Mouse (Mus musculus): ENCODE results near the gene Trib3. TPM values are rescaled to one million over a fixed set of nuclear protein-coding genes. Genes with fewer than 3 reads are reported as not detected.
"Not testable (repeated sequence)": the region's sequence is repeated elsewhere in the genome, so short reads cannot be mapped to it uniquely, and the experiment has no call there.

Trib3 gene
- total RNA-seq, 4 experiments from 2014 or later = 3.3 to 4.2 (median 4.1) TPM

DNA sequence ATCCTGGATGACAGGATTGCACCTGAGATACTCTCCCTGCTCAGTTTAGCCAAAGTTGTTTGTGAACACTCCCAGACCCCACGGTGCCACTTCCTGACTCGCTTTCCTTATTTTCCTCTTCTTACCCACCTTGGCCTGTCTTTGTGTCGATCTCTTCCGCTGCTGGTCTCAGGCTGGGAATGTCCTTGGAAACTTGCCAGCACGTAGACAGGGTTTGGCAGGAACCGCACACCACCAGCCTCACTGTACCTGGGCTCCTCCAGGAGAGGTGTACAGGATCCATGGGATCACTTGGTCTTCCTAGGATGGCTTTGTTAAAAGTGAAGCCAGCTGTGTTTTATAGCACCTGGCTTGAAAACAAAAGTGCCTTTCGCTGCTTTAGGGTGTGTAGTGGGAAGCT lies 30.8 kb downstream of the Trib3 start:
- no peak for DNase-seq (ENCODE audit: low spot score)

DNA sequence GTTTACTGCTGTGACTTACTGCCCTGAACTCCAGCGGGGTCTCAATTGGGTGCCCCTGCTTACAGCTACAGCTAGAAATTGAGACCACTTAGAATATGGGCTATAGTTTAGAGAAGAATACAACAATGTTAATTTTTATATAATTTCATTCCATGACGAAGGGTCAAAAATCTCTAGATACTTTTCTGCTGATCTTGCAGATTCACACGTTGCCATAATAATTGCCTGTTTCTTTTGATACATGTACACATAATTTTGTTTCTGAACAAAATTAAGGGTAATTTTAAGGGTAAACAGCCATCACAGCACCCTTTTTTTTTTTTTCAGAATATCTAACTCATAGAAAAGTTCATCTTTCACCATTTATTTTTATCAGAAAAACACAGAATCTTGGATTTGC lies 36.6 kb downstream of the Trib3 start:
- DNase-seq (ENCODE audit: low spot score) = no peak

DNA sequence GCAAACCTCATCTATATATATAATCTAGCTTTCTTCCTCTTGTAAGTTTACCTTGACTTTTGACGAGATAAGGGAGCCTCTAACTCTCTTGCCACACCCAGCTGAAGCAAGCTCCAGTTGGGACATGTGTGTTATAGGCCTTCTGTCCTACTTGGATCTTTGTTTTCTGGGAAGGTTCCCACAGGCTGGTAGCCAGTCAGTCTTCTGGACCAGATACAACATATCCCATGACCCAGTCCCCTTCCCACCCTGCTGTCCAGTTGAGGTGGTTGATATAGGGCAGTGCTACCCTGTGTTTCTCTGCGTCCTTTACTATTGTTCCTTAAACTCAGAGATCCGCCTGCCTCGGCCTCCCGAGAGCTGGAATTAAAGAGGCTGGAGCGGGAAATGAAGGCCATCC lies 38.4 kb downstream of the Trib3 start:
- DNase-seq (ENCODE audit: low spot score) = no peak

DNA sequence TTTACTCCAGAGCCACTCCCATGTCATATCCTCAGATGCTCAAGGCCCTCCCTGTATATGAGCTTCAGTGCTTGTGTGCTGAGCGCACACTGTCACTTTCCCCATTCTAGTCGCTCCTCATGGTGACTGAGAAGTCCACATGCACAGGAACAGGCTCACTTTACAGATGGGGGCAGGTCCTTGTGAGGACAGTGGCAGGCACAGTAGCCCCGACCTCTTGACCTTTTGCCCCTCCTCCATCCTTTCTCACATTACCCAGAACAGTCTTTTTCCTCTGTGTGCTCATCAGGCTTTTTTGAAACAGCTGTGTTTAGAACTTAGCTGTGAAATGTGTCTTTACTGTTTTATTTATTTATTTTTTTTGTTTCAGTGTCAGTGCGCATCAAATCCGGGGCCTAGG lies 40.1 kb downstream of the Trib3 start:
- DNase-seq (ENCODE audit: low spot score) = no peak

DNA sequence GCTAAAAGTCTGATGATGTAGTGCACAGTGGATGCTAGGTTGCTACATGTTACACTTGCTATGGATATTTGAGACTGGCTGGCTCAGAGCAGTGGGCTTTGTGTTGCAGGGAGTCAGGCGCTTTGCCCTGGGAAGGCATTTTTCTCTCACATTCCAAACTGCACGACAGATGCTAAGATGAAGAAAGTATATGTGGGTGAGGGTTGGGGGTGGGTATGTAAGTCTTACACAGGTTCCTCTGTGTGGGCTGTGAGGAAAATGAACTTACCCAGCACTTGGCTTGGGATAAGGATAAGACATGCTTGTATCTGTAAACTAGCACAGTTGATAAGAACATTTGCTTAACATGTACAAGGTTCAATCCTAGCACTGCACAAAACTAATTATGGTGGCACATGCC lies 41.0 kb downstream of the Trib3 start:
- no peak for DNase-seq (ENCODE audit: low spot score)

DNA sequence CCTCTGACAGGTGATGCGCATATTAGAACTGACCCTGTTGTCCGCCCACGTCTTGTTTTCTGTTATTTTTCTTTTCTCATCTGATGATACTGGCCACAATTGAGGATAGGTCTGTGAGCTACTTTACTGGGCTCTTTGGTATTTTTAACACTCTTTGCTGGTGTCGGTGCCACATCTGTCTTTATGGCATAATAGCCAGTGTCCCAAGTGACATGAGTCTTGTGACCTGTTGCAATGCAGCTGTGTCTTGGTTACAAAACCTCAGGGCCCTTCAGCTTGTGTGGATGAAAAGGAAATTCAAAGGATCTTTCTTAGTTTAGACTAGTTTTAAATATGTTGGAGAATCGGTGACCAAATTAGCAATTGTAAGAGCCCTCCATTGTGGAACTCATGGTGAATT lies 49.3 kb downstream of the Trib3 start:
- DNase-seq (ENCODE audit: low spot score) = no peak

DNA sequence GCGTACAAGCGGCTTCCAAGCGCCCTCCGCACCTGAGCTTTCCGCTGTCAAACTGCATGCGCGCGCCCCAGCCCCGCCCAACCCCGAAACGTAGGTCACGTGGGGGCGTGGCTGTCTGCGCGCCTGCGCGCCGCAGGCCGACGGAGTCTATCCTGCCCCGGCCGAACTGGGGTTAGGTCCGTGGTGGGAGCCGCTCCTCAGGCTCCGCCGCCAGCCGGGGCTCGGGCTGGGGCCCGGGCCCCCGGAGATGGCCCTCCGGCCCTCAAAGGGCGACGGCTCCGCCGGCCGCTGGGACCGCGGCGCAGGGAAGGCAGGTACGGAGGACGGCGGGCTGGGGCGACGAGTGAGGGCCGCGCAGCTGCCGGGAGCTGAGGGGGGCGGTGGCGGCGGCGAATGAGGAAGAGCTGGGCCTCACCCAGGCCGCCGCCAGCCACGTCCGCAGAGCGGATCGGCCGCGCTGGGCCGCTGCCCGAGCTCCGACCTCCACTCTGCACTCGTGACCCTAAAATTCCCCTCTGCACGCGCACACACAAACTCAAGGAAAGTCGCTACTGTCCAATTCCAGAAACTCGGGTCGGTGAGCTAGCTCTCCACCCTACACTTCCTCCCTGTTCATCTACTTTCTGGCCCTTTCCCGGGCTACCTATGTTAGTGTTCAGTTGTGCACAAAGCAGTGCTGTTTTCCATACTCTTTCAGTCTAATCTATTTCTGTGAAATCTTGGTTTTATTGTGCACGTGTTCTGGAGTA lies 49.9 kb downstream of the Trib3 start, which contains the start of gene Tbc1d20:
Gene Tbc1d20, plus strand, starts transcription at position 102 of the 749 bp plus-strand sequence.
- peak; percentile 88 for DNase-seq (ENCODE audit: low spot score)

DNA sequence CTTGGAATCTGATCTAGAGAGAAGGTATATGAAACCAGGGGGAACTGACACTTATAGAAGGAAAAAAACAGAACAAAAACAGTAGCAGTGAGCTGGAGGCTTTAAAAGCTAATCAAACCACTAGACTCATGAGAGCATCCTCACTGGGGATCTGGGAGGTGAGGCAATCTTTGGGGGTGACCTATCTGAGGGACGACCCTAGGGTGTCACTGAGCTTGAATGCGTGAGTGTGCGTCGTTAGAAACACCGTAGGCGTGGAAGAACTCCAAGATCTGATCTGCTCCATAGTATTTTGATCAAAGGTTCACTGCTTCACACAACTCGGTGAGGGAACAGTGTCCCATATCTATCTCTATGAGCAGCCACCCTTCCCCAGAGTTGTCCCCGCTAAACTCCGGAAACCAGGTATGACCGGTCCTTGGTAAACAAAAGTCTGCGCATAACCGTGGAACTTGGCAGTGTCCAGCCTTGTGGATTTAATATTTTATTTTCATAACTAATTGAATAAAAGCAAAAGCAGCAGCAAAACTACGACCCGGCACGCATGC lies 50.6 kb downstream of the Trib3 start:
- no peak for DNase-seq (ENCODE audit: low spot score)

DNA sequence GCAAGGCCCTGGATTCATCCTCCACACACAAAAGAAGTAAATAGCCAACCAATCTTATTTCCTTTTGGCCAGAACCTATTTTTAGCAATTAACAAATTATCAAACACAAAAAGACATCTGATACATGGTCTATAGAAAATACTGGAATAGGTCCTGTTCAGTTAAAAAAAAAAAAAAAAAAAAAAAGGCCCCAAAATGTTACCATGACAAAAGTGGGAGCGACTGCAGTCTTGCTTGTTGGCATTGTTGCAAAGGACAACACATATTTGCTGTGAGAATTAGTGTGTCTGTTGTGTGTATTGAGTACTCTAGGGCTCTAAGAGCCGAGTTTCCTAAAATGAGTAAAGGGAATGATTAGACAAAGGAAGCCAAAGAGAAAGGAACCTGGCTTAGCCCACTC lies 51.4 kb downstream of the Trib3 start:
- no peak for DNase-seq (ENCODE audit: low spot score)

DNA sequence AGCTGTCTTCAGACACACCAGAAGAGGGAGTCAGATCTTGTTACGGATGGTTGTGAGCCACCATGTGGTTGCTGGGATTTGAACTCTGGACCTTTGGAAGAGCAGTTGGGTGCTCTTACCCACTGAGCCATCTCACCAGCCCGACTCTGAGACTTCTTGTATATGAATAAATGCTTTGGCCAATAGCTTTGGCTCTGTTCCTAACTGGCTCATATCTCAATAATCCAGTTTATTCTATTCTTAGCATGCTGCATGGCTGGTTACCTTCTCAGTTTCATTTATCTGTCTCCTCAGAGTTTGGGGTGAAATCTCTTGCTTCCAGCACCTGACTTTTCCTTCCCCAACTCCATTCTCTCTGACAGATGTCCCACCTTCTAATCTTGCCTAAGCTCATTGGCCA lies 54.2 kb downstream of the Trib3 start:
- not testable (repeated sequence) for DNase-seq (ENCODE audit: low spot score)

DNA sequence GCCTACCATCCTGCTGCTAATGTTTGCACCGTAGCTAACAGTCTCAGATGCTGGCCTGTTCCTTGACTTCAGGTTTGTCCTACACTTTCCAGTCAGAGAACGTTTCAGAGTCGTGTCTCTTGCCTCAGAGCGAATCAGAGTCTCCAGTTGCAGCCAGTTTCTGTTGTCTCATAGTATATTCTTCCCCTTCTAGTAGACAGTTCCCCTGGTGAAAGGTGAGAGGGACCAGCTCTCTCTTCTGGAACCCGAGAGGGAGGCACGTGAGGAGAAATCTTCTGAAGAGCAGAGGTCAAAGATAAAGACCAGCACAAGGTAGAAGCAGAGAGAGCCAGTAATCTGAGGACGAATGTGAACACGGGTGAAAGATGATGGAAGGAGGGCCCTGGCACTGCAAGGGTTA lies 55.8 kb downstream of the Trib3 start:
- DNase-seq (ENCODE audit: low spot score) = no peak

DNA sequence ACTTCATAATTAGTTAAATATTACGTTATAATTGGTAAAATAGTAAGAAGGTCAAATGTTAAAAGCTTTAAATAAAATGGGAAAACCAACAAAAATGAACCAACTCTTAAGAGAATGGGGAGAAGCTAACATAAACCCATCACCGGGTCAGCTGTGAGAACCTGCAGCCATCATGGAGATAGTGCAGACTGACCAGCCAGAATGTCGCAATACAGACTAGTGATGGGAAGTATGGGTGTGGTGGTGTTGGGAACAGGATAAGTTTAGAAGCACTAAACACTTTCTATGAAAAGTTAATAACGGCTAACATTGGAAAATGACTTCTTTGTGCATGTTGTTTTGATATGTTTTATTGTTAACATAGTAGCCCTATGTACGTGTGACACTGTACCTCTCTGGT lies 56.3 kb downstream of the Trib3 start:
- DNase-seq (ENCODE audit: low spot score) = no peak

Other genes starting within 250 kb of the Trib3 start
- 10 to 100 TPM; 19.5 to 33.1 (median 28.9) TPM for gene Srxn1, start 238.5 kb downstream of the Trib3 start, total RNA-seq (2022)
- gene Tcf15, start 200.5 kb downstream of the Trib3 start, total RNA-seq (2022) = 10 to 100 TPM; 21.1 to 47.5 (median 28.5) TPM
- gene Csnk2a1, start 117.2 kb downstream of the Trib3 start, total RNA-seq (2022) = 100 to 1,000 TPM in 2 of 4 experiments, 10 to 100 TPM in 2; 92.9 to 115 (median 101) TPM
- 10 to 100 TPM; 37.1 to 41.9 (median 37.5) TPM for gene Tbc1d20, start 50.2 kb downstream of the Trib3 start, total RNA-seq (2022)
- gene Rbck1, start 11.4 kb downstream of the Trib3 start, total RNA-seq (2022) = 10 to 100 TPM; 36.1 to 51.7 (median 47.6) TPM
- not detected for gene Nrsn2, start 32.6 kb upstream of the Trib3 start, total RNA-seq (2022)
- 1 to 10 TPM; 5.5 to 8.5 (median 7.0) TPM for gene Sox12, start 54.0 kb upstream of the Trib3 start, total RNA-seq (2022)
- 1 to 10 TPM; 5.8 to 7.6 (median 6.4) TPM for gene Zcchc3, start 71.0 kb upstream of the Trib3 start, total RNA-seq (2022)
- gene 6820408C15Rik, start 71.6 kb upstream of the Trib3 start, total RNA-seq (2022) = 1 to 10 TPM; 1.5 to 2.9 (median 2.3) TPM
- gene Defb23, start 120.6 kb upstream of the Trib3 start, total RNA-seq (2022) = not detected
- gene Defb20, start 133.0 kb upstream of the Trib3 start, total RNA-seq (2022) = not detected
- not detected for gene Defb22, start 146.1 kb upstream of the Trib3 start, total RNA-seq (2022)
- gene Defb26, start 167.7 kb upstream of the Trib3 start, total RNA-seq (2022) = not detected
- gene Defb28, start 174.2 kb upstream of the Trib3 start, total RNA-seq (2022) = not detected
- gene Defb29, start 196.1 kb upstream of the Trib3 start, total RNA-seq (2022) = not detected
- gene Gm17416, start 225.3 kb upstream of the Trib3 start, total RNA-seq (2022) = not detected
- not detected for gene Defb21, start 228.7 kb upstream of the Trib3 start, total RNA-seq (2022)
- gene Defb19, start 236.3 kb upstream of the Trib3 start, total RNA-seq (2022) = under 1 TPM in 1 of 4 experiments, not detected in 3; 0.81 TPM

Data from heart, adult 8-10 months (tissue).